Mouse (Mus musculus): ENCODE measurements at regions not wholly inside any gene's neighbourhood (a gene's known extent, or its start where the extent isn't known, plus 50 kb on each side); places are given as distances from the start of the nearest gene placed in this dataset.

GRCm38 (mm10) chr15:86807296-86808080, 593.2 kb downstream of the Tbc1d22a start:
- H3K4me3 ChIP-seq (ENCODE audit: low read depth, low read length), result no peak overlapping the region
- no peaks in the 10 kb centered on the region for H3K9me3 ChIP-seq (ENCODE audit: control insufficient read depth, low read length)
- no peak for DNase-seq (ENCODE audit: low spot score)
- WGBS, result 81% methylated on average over 13 of the region's 13 CpGs
- H3K9ac ChIP-seq (ENCODE audit: low read length), result no peak overlapping the region
- H3K27me3 ChIP-seq (ENCODE audit: control insufficient read depth, insufficient read depth, low read length), result no peaks in the 10 kb centered on the region
- no peak for ATAC-seq (ENCODE audit: insufficient number of reproducible peaks, low FRiP score, low TSS enrichment, low read depth)
- H3K4me2 ChIP-seq (ENCODE audit: low read depth, severe bottlenecking), result no peak overlapping the region
- H3K36me3 ChIP-seq (ENCODE audit: control insufficient read depth, insufficient read depth, low read length), result no peaks in the 10 kb centered on the region
- no peak overlapping the region for H3K27ac ChIP-seq (replicated peaks; ENCODE audit: low read depth, low read length)
- no peaks in the 10 kb centered on the region for H3K4me1 ChIP-seq (ENCODE audit: control insufficient read depth, insufficient read depth, low read length)

- no peak for ATAC-seq (ENCODE audit: insufficient number of reproducible peaks, low FRiP score, low TSS enrichment, low read depth)
- no peaks in the 10 kb centered on the region for H3K9me3 ChIP-seq (ENCODE audit: control insufficient read depth, low read length)
- no peaks in the 10 kb centered on the region for H3K27me3 ChIP-seq (ENCODE audit: control insufficient read depth, insufficient read depth, low read length)
- 60% methylated on average over 2 of the region's 2 CpGs for WGBS
- no peak overlapping the region for H3K9ac ChIP-seq (ENCODE audit: low read length)
- H3K4me2 ChIP-seq (ENCODE audit: low read depth, severe bottlenecking), result no peak overlapping the region
- H3K4me1 ChIP-seq (ENCODE audit: control insufficient read depth, insufficient read depth, low read length), result no peaks in the 10 kb centered on the region
- DNase-seq (ENCODE audit: low spot score), result no peak
- no peak overlapping the region for H3K27ac ChIP-seq (replicated peaks; ENCODE audit: low read depth, low read length)
- no peaks in the 10 kb centered on the region for H3K36me3 ChIP-seq (ENCODE audit: control insufficient read depth, insufficient read depth, low read length)
- no peak overlapping the region for H3K4me3 ChIP-seq (ENCODE audit: low read depth, low read length)
Measured at GRCm38 (mm10) chr15:86811821-86812220, 597.6 kb downstream of the Tbc1d22a start.

- no peaks in the 10 kb centered on the region for H3K4me1 ChIP-seq (ENCODE audit: control insufficient read depth, insufficient read depth, low read length)
- no peaks in the 10 kb centered on the region for H3K27me3 ChIP-seq (ENCODE audit: control insufficient read depth, insufficient read depth, low read length)
- no peak overlapping the region for H3K4me3 ChIP-seq (ENCODE audit: low read depth, low read length)
- ATAC-seq (ENCODE audit: insufficient number of reproducible peaks, low FRiP score, low TSS enrichment, low read depth) (no peak), DNase-seq (ENCODE audit: low spot score) (no peak)
- H3K27ac ChIP-seq (replicated peaks; ENCODE audit: low read depth, low read length), result no peak overlapping the region
- no peak overlapping the region for H3K9ac ChIP-seq (ENCODE audit: low read length)
- H3K36me3 ChIP-seq (ENCODE audit: control insufficient read depth, insufficient read depth, low read length), result no peaks in the 10 kb centered on the region
- no peaks in the 10 kb centered on the region for H3K9me3 ChIP-seq (ENCODE audit: control insufficient read depth, low read length)
- WGBS, result 70% methylated on average over 8 of the region's 8 CpGs
- H3K4me2 ChIP-seq (ENCODE audit: low read depth, severe bottlenecking), result no peak overlapping the region
Measured at GRCm38 (mm10) chr15:86814808-86815421, 600.7 kb downstream of the Tbc1d22a start.

GRCm38 (mm10) chr15:86835996-86836395, 621.7 kb downstream of the Tbc1d22a start:
- H3K4me1 ChIP-seq (ENCODE audit: control insufficient read depth, insufficient read depth, low read length), result no peaks in the 10 kb centered on the region
- no peaks in the 10 kb centered on the region for H3K9me3 ChIP-seq (ENCODE audit: control insufficient read depth, low read length)
- H3K4me3 ChIP-seq (ENCODE audit: low read depth, low read length), result no peak overlapping the region
- H3K27me3 ChIP-seq (ENCODE audit: control insufficient read depth, insufficient read depth, low read length), result no peaks in the 10 kb centered on the region
- ATAC-seq (ENCODE audit: insufficient number of reproducible peaks, low FRiP score, low TSS enrichment, low read depth), result no peak
- 57% methylated on average over 6 of the region's 6 CpGs for WGBS
- no peak overlapping the region for H3K9ac ChIP-seq (ENCODE audit: low read length)
- no peak overlapping the region for H3K4me2 ChIP-seq (ENCODE audit: low read depth, severe bottlenecking)
- DNase-seq (ENCODE audit: low spot score), result no peak
- no peaks in the 10 kb centered on the region for H3K36me3 ChIP-seq (ENCODE audit: control insufficient read depth, insufficient read depth, low read length)
- no peak overlapping the region for H3K27ac ChIP-seq (replicated peaks; ENCODE audit: low read depth, low read length)

- Histone ChIP-seq H3K9ac (ENCODE audit: low read length) (no peak overlapping the region), H3K4me1 (ENCODE audit: control insufficient read depth, insufficient read depth, low read length) (no peaks in the 10 kb centered on the region), H3K4me2 (ENCODE audit: low read depth, severe bottlenecking) (no peak overlapping the region), H3K4me3 (ENCODE audit: low read depth, low read length) (no peak overlapping the region), H3K9me3 (ENCODE audit: control insufficient read depth, low read length) (no peaks in the 10 kb centered on the region), H3K36me3 (ENCODE audit: control insufficient read depth, insufficient read depth, low read length) (no peaks in the 10 kb centered on the region), H3K27ac (replicated peaks; ENCODE audit: low read depth, low read length) (no peak overlapping the region), H3K27me3 (ENCODE audit: control insufficient read depth, insufficient read depth, low read length) (no peaks in the 10 kb centered on the region)
- ATAC-seq (ENCODE audit: insufficient number of reproducible peaks, low FRiP score, low TSS enrichment, low read depth) (no peak), DNase-seq (ENCODE audit: low spot score) (no peak)
- WGBS, result 53% methylated on average over 11 of the region's 11 CpGs
Measured at GRCm38 (mm10) chr15:86852161-86852870, 638.1 kb downstream of the Tbc1d22a start.

GRCm38 (mm10) chr15:86858356-86858906, 644.2 kb downstream of the Tbc1d22a start:
- Histone ChIP-seq H3K36me3 (ENCODE audit: control insufficient read depth, insufficient read depth, low read length) (no peaks in the 10 kb centered on the region), H3K27ac (replicated peaks; ENCODE audit: low read depth, low read length) (no peak overlapping the region), H3K9me3 (ENCODE audit: control insufficient read depth, low read length) (no peaks in the 10 kb centered on the region), H3K4me3 (ENCODE audit: low read depth, low read length) (no peak overlapping the region), H3K27me3 (ENCODE audit: control insufficient read depth, insufficient read depth, low read length) (no peaks in the 10 kb centered on the region), H3K9ac (ENCODE audit: low read length) (no peak overlapping the region), H3K4me1 (ENCODE audit: control insufficient read depth, insufficient read depth, low read length) (no peaks in the 10 kb centered on the region), H3K4me2 (ENCODE audit: low read depth, severe bottlenecking) (no peak overlapping the region)
- 22% methylated on average over 3 of the region's 3 CpGs for WGBS
- ATAC-seq (ENCODE audit: insufficient number of reproducible peaks, low FRiP score, low TSS enrichment, low read depth) (no peak), DNase-seq (ENCODE audit: low spot score) (no peak)

GRCm38 (mm10) chr15:86875721-86876309, 661.6 kb downstream of the Tbc1d22a start:
- Histone ChIP-seq H3K4me1 (ENCODE audit: control insufficient read depth, insufficient read depth, low read length) (no peaks in the 10 kb centered on the region; the same call in 1 of the 2 replicates), H3K36me3 (ENCODE audit: control insufficient read depth, insufficient read depth, low read length) (no peaks in the 10 kb centered on the region), H3K4me3 (ENCODE audit: low read depth, low read length) (no peak overlapping the region), H3K9me3 (ENCODE audit: control insufficient read depth, low read length) (no peaks in the 10 kb centered on the region), H3K9ac (ENCODE audit: low read length) (peak overlapping the region; percentile 28; the same call in 1 of the 2 replicates), H3K27me3 (ENCODE audit: control insufficient read depth, insufficient read depth, low read length) (no peaks in the 10 kb centered on the region), H3K27ac (replicated peaks; ENCODE audit: low read depth, low read length) (no peak overlapping the region), H3K4me2 (ENCODE audit: low read depth, severe bottlenecking) (peak overlapping the region; percentile 19; the same call in 1 of the 2 replicates)
- ATAC-seq (ENCODE audit: insufficient number of reproducible peaks, low FRiP score, low TSS enrichment, low read depth), result no peak
- 8% methylated on average over 7 of the region's 7 CpGs for WGBS
- DNase-seq (ENCODE audit: low spot score), result peak; percentile 32

GRCm38 (mm10) chr15:86896974-86897373, 647.1 kb upstream of the Fam19a5 start:
- Histone ChIP-seq H3K4me1 (ENCODE audit: control insufficient read depth, insufficient read depth, low read length) (no peaks in the 10 kb centered on the region), H3K9ac (ENCODE audit: low read length) (no peak overlapping the region), H3K4me3 (ENCODE audit: low read depth, low read length) (no peak overlapping the region), H3K4me2 (ENCODE audit: low read depth, severe bottlenecking) (no peak overlapping the region), H3K36me3 (ENCODE audit: control insufficient read depth, insufficient read depth, low read length) (no peaks in the 10 kb centered on the region), H3K27me3 (ENCODE audit: control insufficient read depth, insufficient read depth, low read length) (no peaks in the 10 kb centered on the region), H3K9me3 (ENCODE audit: control insufficient read depth, low read length) (no peaks in the 10 kb centered on the region; the same call in 1 of the 2 replicates), H3K27ac (replicated peaks; ENCODE audit: low read depth, low read length) (no peak overlapping the region)
- DNase-seq (ENCODE audit: low spot score), result no peak
- no peak for ATAC-seq (ENCODE audit: insufficient number of reproducible peaks, low FRiP score, low TSS enrichment, low read depth)
- 69% methylated on average over 6 of the region's 6 CpGs for WGBS
